Mouse (Mus musculus) bone marrow macrophage, adult 2 months (primary cell): Measurements from ENCODE around the gene Zmym5.
"Not testable (repeated sequence)": the region's sequence is repeated elsewhere in the genome, so short reads cannot be mapped to it uniquely, and the experiment has no call there.

ENCODE experiments used
- CTCF ChIP-seq: IDR thresholded peaks from 2 replicates; pipeline ENCODE4 v1.5.1; 2012; ENCODE audit warnings: low read depth, mild to moderate bottlenecking, low read length, moderate library complexity
- POLR2A ChIP-seq: IDR thresholded peaks from 2 replicates; pipeline ENCODE4 v1.6.1; 2012; ENCODE audit warnings: mild to moderate bottlenecking, low read depth, low read length, borderline replicate concordance

GRCm38 (mm10) chr14:56810781-56811690, 480 bp downstream of the Zmym5 start:
- TF ChIP-seq POLR2A, CTCF: not testable (repeated sequence)
